Mouse (Mus musculus) midbrain, embryonic 14.5 days (tissue): ENCODE results near the gene Kif17. TPM values are rescaled to one million over a fixed set of nuclear protein-coding genes. Genes with fewer than 3 reads are reported as not detected.

Experiments used
- ATAC-seq: fragments of 200-750 bp; cut with Nextera tagmentation; 2 replicates; pipeline ENCODE4 v1.8.0; 2017; ENCODE audit warnings: moderate number of reproducible peaks, moderate library complexity; ENCODE audit not compliant: low FRiP score, low TSS enrichment
- DNase-seq: peaks from one replicate; pipeline ENCODE4 v3.0.0-alpha.2; 2015
- H3K27ac ChIP-seq: fragments of 300-500 bp; sonication (generic); replicated peaks from 2 replicates; pipeline ENCODE4 v1.5.1; 2014; ENCODE audit warnings: mild to moderate bottlenecking, low read depth, low read length, moderate library complexity
- H3K27me3 ChIP-seq: fragments of 300-500 bp; sonication (generic); 2 replicates; pipeline ENCODE4 v1.6.1; 2014; ENCODE audit warnings: low read length, control low read depth, mixed read lengths; ENCODE audit not compliant: control insufficient read depth, insufficient read depth
- H3K36me3 ChIP-seq: fragments of 300-500 bp; sonication (generic); 2 replicates; pipeline ENCODE4 v1.6.1; 2014; ENCODE audit warnings: low read length, control low read depth; ENCODE audit not compliant: control insufficient read depth, insufficient read depth
- H3K4me1 ChIP-seq: fragments of 300-500 bp; sonication (generic); 2 replicates; pipeline ENCODE4 v1.6.1; 2014; ENCODE audit warnings: mild to moderate bottlenecking, antibody characterized with exemption, low read length, control low read depth; ENCODE audit not compliant: control insufficient read depth, insufficient read depth
- H3K4me2 ChIP-seq: fragments of 300-500 bp; sonication (generic); 2 replicates; pipeline ENCODE4 v1.6.1; 2014; ENCODE audit warnings: mild to moderate bottlenecking, low read length, moderate library complexity
- H3K4me3 ChIP-seq: fragments of 300-500 bp; sonication (generic); replicated peaks from 2 replicates; pipeline ENCODE4 v1.5.1; 2014; ENCODE audit warnings: low read depth, low read length
- H3K9ac ChIP-seq: fragments of 300-500 bp; sonication (generic); replicated peaks from 2 replicates; pipeline ENCODE4 v1.6.1; 2014; ENCODE audit warnings: mild to moderate bottlenecking, low read length, moderate library complexity
- H3K9me3 ChIP-seq: fragments of 300-500 bp; sonication (generic); 2 replicates; pipeline ENCODE4 v1.6.1; 2016; ENCODE audit warnings: low read length, control low read depth, mixed read lengths; ENCODE audit not compliant: control insufficient read depth
- WGBS: fragments of 180-500 bp; shearing (Covaris S2); extraction: QIAGEN DNeasy Blood & Tissue Kit; methylation state at CpG from one replicate; pipeline ENCODE4 v1.1.7; 2014; 5-methylcytosine and 5-hydroxymethylcytosine counted together
- microRNA-seq: library from miRNA; unstranded; fragments of <30 nt; microRNA quantifications from one replicate; pipeline ENCODE4, GENCODE M21; 2016
- polyA plus RNA-seq: library from polyadenylated mRNA; unstranded; fragments of >200 nt; fragmentation: Nextera tagmentation; extraction: Ambion mirVana; gene quantifications from 2 replicates; pipeline ENCODE4 v1.2.1, GENCODE M21; 2014

Gene Kif17
- polyA plus RNA-seq, 1 experiment from 2014 or later, result 2.5 TPM

- no peak overlapping the region for H3K4me2 ChIP-seq
- no peak overlapping the region for H3K4me3 ChIP-seq
- H3K27ac ChIP-seq, result no peak overlapping the region
- no peaks in the 10 kb centered on the region for H3K27me3 ChIP-seq
- H3K36me3 ChIP-seq, result no peaks in the 10 kb centered on the region
- no peaks in the 10 kb centered on the region for H3K9me3 ChIP-seq
- H3K9ac ChIP-seq, result no peak overlapping the region
- 0 out of 2 replicates have a peak, but pooled peaks cover 3% of the 10 kb centered on the region for H3K4me1 ChIP-seq
- no peak for ATAC-seq
- no peak for DNase-seq
- WGBS, result 52% methylated on average over 1 of the region's 1 CpGs
Measured at GRCm38 (mm10) chr4:138347280-138347679, 97.0 kb downstream of the Kif17 start.

GRCm38 (mm10) chr4:138348716-138349115 lies 98.5 kb downstream of the Kif17 start:
- Histone ChIP-seq H3K27ac (no peak overlapping the region), H3K4me3 (no peak overlapping the region), H3K36me3 (no peaks in the 10 kb centered on the region), H3K9ac (no peak overlapping the region), H3K4me1 (0 out of 2 replicates have a peak, but pooled peaks cover 1% of the 10 kb centered on the region), H3K9me3 (no peaks in the 10 kb centered on the region), H3K4me2 (no peak overlapping the region), H3K27me3 (no peaks in the 10 kb centered on the region)
- 81% methylated on average over 7 of the region's 7 CpGs for whole genome bisulfite sequencing
- ATAC-seq, result no peak
- DNase-seq, result no peak

Small RNA genes within 50 kb of the gene (microRNA-seq; reads per million reads assigned to microRNA genes)
- gene Gm27646, result not detected
- gene Mir7019, result 3.4 reads per million, percentile 21 among the genes with 10 or more reads in this experiment

Other genes starting within 250 kb of the Kif17 start
- 257 and 278 TPM in 2 replicates for gene Hp1bp3, start 34.1 kb upstream of the Kif17 start, polyA plus RNA-seq
- gene Sh2d5, start within 50 bp of the Kif17 start, polyA plus RNA-seq, result 7.7 and 9.4 TPM in 2 replicates
- gene Ddost, start 54.3 kb downstream of the Kif17 start, polyA plus RNA-seq, result 177 and 184 TPM in 2 replicates
- 54.1 and 74.7 TPM in 2 replicates for gene Pink1, start 75.9 kb downstream of the Kif17 start, polyA plus RNA-seq
- gene Cda, start 117.6 kb downstream of the Kif17 start, polyA plus RNA-seq, result 2.4 and 4.6 TPM in 2 replicates
- gene Fam43b, start 146.1 kb downstream of the Kif17 start, polyA plus RNA-seq, result 5.4 and 6.7 TPM in 2 replicates
- gene Mul1, start 184.2 kb downstream of the Kif17 start, polyA plus RNA-seq, result 22.8 and 23.8 TPM in 2 replicates
- 15.4 and 20.5 TPM in 2 replicates for gene Camk2n1, start 203.9 kb downstream of the Kif17 start, polyA plus RNA-seq